Mouse (Mus musculus): ENCODE data around the gene Ssb. TPM values are rescaled to one million over a fixed set of nuclear protein-coding genes. Genes with fewer than 3 reads are reported as not detected.
A peak's percentile ranks its signal among the peaks of the same experiment; 100 is the strongest.

Ssb gene
- 100 to 1,000 TPM; 151 to 160 TPM for total RNA-seq (2021)
- long read RNA-seq, experiment 1, transcript Ssb-206 (12 exons, 2,088 nt), result minor isoform, 5 of 234 reads
- long read RNA-seq, experiment 1, transcript Ssb-201 (12 exons, 2,001 nt), result major isoform, 164 of 234 reads
- long read RNA-seq, experiment 1, partial matches to known transcripts, result 19 of 234 reads
- long read RNA-seq, experiment 1, other reads (novel, unspliced or antisense), result 46 of 234 reads
- long read RNA-seq, experiment 2, transcript Ssb-201 (12 exons, 2,001 nt), result major isoform, 83 of 118 reads
- long read RNA-seq, experiment 2, partial matches to known transcripts, result 22 of 118 reads
- long read RNA-seq, experiment 2, other reads (novel, unspliced or antisense), result 11 of 118 reads

DNA sequence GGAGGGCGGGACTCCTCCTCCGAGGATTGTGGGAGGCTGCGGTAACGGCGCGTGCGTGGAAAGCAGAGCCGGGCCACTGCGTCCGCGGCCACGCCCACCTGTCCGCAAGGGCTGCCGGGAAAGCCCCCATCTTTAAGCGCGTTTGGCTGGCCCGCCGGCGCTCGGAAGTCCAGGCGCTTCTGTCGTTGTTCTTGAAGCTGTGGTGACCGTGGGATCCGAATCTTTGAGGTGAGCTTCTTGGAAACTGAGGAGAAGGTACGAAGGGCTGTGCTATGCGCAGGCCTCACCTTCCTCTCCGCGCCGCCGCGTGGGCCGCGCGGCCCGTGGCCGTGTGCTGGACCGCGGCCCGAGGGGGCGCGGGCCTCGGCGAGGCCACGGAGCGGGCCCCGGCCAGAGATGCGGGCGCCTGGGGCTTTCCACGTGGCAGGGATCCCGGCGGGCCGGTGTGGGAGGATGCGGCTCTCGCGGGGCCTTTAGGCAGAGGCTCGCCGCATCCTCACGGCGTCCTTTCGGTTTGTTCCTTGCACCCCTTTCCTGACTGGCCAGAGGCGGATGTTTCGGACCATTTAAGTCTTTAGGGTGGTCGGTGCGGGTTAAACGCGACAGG lies at the start of gene Ssb:
TSS of gene Ssb (plus strand) at position 78 of the 607 bp plus-strand sequence.
- DNase-seq, result peak; percentile 96

DNA sequence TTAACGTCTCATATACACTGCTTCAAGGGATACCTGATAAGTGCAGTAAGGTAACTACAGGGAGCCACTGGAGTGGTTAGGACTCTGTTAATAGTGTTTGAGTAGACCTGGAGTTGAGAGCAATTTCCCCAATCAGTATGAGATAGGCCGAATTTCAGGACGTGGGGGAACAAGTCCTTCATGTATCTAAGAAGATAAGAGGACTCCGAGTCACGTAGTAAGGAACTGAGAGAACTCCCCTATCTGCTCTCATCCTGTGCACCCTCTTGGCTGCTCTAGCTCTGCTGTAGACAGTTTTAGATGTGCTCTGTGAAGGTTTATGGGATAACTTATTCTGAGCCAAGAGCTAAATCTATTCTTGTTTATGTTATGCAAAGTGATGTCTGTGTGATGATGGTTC lies 44.8 kb upstream of the Ssb start:
- no peak for DNase-seq

DNA sequence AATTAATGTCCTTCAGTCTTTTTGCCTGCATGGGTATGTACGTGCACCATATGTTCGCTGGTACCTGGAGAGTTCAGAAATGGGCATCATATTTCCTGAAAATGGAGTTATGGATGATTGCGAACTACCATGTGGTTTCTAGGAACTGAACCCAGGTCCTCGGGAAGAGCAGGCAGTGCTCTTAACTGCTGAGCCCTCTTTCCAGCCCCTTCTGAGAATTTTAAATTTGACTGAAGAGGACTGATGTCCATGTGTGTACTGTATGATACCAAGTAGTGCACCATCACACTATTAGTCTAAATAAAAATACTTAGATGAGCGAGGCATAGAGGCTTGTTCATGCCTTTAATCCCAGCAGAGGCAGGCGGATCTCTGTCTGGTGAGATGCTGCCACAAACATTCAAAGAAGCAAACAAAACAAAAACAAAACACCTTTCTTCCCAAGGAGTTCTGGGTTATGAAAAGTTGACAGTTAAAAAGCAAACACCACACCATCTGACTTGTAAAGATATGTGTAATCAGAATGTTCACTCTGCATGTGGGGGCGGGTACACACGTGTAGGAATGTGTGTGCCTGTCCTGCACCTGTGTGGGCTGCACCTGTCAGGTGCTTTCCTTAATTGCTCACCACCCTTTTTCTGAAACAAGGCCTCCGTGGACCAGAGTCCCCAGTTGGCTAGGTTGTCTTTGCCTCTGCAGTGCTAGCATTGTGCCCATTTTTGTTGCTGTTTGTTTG lies 42.8 kb upstream of the Ssb start:
- no peak for DNase-seq

DNA sequence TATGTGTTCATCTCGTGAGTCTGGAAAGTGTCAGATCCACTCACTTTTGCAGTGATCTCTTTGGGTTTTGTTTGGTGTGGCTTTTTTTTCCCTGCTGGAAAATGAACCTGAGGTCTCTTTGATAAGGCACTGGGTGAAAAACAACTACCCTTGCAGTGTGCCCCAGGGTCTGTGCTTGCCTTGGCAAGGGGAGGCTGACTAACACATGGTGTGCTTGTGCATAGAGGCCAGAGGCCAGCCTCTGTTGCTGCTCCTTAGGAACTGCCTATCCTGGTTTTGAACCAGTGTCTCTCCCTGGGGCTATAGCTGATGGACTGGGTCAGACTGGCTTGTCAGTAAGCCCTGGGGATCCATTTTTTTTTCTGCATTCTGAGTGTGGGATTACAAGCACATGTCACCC lies 41.2 kb upstream of the Ssb start:
- DNase-seq, result no peak

DNA sequence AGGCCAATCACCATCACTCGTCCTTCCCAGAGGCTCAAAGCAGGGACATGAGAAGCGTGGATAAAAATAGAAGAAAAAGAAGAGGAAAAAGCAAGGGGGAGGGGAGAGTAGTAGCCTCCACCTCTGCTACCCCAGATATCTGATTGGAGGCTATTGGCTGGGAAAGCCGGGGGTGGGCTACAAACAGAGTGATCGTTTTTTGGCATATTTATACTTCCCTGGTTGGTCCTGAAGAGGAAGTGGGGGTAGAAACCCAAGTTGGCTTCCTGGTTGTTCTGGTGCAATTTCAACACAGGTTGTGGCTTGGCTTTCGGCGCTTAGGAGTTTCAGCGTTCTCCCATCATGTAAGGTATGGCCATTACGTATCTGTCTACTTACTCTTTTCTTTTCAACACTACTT lies 39.7 kb upstream of the Ssb start, which contains the start of gene Klhl23:
TSS of gene Klhl23 (plus strand) at position 234 of the 400 bp plus-strand sequence.
- DNase-seq, result peak; percentile 24

DNA sequence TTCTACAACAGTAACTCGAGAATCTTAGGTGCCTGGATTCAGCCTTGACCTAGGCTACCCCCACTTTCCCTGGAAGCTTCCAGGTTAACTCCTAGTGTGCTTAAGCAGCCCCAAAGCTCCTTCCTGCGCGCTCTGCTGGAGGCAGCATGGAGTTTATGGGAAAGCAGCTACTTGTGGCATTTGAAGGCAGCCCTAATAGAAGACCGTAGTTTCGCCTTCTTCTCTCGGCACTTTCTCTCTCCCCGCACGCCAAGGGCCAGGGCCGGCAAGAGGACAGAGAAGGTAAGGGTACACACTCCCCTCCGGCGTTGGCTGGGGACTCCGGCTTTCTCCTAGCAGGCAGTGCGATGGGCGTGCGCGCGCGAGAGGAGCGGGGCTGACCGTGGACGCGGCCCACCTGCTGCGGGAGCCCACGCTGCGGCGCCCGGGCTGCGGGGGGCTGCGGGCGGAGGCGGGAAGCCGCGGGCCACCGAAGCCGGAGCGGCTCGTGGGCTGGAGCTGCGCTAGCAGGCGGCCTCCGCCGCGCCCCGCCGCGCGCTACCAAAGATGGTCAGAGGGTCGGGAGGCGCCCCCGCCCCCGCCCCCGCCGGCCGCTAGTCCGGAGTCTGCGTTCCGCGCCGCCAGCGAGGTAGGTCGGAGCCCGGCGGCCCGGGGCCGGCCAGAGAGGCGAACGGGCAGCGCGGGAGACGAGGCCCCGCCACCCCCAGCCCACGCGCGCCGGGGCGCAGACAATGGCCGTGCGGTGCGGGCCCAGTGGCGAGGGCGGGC lies 38.8 kb upstream of the Ssb start:
- DNase-seq, result peak; percentile 67

DNA sequence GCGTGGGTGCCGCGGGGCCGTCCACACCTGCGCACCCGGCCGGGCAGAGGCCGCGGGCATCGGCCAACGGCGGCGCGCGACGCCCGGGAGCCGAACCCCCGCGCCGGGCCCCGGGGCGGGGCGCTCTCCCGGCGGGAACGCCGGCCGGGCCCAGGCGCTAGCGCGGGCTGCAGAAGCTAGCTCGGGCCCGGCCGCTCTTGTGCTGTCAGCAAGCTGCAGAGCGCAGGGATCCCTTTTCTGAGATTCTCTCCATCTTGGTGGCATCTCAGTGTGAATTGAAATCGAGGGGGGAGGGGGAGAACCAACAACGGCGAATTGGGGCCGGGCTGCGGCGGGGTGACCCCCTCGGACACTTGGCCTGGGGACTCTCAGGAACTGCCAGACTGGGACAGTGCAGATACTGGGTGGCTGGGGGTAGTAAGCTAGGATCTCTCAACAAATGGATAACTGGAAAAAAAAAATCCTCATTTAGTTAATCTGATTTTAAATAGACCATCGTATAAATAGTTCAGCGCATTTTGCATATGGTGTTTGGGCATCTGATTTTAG lies 38.2 kb upstream of the Ssb start:
- peak; percentile 67 for DNase-seq

DNA sequence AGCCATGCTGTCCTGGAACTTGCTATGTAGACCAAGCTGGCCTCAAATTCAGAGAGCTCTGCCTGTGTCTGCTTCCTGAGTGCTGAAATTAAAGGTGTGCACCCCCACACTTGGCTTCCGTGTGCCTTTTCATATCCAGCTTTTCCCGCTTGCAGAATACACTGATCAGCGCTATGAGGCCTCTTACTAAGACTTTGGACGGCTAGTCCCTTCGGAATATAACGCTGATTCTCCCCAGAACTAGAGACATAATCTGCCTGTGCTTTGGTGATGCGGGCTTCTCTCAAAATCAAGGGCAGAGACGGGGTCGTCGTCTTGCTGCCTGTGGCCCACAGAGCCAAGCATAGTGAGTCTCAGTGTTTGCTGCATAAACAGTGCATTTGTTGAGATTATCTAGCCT lies 35.5 kb upstream of the Ssb start:
- DNase-seq, result no peak

DNA sequence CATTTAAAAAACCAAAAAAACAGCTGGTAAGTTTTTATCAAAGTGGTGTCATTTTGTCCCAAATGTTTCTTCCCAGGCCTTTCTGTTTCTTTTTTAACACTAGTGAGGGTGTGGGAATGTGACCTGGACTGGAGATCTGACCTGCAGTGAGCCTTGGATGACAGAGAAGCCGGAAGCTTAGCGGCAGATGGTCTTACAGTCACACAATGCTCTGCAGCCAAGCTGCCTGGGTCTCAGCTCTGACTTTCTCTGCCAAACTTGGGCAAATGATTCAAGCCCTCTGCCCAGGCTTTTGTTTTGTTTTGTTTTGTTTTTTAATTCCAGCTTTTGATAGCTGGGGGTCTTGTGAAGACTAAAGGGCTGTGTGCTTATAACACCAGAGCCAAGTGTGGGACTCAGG lies 35.0 kb upstream of the Ssb start:
- DNase-seq, result no peak

DNA sequence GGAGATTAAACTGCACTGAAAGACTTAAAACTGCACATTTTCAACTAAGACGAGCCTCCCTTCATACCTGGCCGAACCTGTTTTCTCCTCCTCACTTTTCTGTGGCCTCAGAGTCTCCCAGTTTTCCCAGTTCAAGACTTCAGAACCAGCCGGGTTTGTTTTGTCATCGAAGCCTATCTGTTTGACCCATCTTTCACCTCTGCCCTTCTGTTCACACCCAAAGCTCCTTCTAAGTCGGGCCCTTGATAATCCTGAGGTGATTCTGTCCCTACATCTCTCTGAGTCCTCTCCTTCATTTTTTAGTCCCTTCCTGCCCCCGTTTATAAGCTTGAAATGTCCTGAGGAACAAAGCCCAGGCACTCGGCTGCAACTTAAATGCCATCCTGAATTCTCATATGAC lies 33.3 kb upstream of the Ssb start:
- DNase-seq, result no peak

DNA sequence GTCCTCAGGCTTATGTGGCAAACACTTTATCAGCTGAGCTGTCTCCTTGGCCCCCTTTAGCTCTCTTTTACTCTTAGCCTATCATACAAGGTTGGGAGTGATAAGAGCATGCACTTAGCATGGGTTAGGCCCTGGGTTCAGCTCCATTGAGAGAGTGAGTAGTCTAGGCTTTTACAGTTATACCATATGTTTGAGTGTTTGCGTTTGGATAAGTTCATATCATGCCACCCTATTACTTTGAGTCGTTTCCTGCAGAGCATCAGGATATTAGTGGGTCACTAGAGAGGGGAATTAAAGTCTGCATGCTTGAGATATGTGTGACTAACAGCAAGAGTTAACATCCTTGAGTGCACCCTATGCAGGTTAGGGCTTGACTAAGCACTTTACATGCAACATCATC lies 31.7 kb upstream of the Ssb start:
- no peak for DNase-seq

DNA sequence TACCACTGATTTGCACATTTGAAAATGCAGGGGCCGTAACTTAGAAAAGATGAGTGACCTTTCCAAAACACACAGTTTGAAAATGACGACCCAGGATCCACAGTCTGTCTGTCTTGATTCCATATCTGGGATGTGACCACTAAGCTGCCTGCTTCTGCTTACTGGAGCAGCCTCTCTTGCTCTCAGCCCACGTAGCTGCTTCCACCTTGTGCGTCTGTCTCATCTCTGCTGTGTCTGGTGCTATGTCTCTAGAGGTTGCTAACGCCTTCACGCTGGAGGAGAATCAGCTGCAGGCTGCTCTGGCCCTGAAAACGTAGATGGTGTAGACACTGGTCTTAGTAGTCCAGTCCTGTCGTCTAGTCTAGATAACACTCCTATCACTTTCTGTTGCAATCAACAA lies 31.2 kb upstream of the Ssb start:
- no peak for DNase-seq

DNA sequence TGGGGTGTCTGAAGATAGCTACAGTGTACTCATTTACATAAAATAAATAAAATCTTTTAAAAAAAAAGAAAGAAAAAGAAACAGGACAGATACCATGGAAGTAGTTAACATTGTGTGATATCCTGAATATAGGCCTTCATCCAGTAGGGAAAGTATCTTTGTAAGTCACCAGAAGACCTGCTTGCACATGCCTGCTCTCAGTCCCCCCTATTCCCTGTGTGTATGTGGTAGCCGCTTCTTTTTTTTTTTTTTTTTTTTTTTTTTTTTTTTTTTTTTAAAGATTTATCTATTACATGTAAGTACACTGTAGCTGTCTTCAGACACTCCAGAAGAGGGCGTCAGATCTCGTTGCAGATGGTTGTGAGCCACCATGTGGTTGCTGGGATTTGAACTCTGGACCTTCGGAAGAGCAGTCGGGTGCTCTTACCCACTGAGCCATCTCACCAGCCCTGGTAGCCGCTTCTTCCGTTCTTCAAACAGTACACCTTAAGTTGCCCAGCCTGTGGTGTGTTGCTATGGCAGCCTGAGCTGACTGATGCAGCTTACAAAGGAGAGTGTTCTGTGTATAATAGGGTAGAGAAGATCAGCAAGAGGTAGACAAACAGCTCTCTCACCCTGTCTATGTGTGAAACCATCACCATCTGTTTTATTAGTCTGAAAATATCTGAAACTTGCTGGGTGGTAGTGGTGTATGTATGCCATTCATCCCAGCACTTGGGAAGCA lies 24.0 kb upstream of the Ssb start:
- DNase-seq, result no peak

DNA sequence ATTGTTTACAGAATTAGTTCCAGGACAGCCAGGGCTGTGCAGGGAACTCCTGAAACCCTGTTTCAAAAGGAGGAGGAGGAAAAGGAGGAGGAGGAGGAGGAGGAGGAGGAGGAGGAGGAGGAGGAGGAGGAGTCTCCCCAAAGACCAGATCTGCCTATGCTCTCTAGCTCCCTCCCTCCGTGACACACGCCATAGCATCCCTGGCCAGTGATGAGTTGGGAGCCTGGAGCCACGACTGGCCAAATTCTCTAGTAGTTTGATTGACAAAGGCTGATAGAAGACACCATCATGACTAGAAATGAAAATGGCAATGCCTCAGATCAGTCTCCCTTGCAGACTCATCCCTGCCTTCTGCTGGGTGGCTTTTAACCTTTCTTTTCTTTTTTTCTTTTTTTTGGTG lies 23.4 kb upstream of the Ssb start:
- DNase-seq, result no peak

DNA sequence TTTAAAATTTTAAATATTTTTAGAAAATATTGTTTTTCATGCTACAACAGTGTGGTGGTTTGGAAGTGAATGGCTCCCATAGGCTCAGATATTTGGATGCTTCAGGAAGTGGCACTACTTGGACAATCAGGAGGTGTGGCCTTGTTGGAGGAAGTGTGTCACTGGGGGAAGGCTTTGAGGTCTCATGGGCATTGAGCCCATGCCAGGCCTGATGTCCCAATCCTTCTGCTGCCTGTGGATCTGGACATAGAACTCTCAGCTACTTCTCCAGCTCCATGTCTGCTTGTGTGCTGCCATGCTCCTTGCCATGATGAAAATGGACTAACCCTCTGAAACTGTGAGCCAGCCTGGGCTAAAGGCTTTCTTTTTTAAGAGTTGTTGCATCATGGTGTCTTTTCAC lies 22.7 kb upstream of the Ssb start:
- no peak for DNase-seq

DNA sequence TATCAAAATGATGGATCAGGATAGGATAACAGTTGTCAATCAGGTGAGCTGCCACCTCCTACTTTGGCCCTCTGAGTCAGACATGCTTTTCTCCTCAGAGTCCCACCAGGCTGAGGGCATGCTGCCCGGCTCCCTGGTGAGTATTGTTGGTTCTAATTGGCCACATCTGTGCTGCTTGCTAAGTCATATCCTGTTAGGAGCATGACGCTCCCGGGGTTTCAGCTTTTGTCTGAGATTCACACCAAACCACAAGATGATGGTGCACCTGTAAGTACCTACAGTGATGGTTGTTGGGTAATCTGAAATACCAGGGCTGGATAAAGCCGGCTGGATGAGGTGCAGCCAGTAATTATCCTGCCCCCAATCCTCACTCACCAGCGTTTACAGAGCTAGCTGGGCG lies 21.1 kb upstream of the Ssb start:
- no peak for DNase-seq

DNA sequence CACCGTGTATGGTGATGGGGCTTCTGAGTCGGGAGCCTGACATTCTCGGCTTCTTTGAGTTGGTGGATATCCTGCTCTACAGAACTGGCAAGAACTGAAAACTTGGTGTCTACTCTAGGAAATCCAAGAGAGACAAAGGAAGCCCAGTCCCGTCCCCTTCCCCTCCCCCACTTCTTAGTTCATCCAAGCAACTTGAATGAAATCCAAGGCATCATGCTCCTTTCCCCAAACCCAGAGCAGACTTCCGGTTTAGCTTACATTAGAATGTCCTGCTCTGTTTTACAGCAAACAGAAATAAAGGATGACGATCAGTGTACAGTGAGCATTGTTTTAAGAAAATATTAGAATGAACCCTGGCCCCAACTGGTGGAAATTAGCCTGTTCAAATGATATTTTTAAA lies 12.1 kb upstream of the Ssb start:
- DNase-seq, result no peak

DNA sequence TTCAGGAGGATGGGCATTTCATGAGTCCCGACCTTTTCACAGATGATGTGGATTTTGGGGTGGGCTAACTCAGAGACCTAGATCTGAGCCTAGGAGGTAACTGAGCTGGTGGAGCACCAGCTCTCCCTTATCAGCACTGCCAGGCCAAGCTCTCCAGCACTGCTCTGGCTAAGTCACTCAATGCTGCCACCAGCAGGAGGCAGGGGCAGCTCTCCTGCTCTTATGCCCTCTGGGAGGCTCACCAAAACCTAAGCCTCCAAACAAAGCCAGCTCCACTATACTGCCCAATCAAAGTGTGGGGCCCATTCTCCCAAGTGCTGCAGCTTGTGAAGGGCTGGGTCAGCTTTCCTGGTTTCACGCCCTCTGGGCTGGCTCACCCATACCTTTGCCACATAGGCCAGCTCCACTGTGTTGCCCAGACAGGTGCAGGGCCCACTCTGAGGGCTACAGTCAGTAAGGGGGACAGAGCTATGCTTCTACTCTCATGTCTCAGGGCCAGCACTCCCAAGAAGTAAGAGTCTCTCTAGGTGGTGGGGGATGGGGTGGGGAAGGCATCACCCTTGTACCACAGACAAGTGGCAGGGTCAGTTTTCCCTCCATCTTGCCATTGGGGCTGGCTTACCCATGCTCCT lies 9.8 kb upstream of the Ssb start:
- DNase-seq, result no peak

DNA sequence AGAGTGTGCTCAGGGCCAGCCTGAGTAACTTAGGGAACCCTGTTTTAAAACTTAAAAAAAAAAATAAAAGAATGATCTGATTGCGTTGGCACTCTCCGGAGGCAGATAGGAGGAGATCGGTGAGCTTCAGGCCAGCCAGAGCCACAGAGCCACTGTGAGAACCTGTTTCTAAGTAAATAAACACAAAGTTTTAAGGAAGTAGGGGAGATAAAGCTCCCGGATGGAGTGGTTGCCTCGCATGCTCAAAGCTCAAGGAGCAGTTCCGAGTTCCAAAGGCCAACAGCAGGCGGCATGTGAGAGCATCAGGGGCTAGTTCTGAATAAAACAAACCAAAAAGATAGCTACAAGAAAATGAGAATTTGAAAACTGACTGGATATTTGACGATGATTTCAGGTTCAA lies 5.0 kb upstream of the Ssb start:
- DNase-seq, result no peak

DNA sequence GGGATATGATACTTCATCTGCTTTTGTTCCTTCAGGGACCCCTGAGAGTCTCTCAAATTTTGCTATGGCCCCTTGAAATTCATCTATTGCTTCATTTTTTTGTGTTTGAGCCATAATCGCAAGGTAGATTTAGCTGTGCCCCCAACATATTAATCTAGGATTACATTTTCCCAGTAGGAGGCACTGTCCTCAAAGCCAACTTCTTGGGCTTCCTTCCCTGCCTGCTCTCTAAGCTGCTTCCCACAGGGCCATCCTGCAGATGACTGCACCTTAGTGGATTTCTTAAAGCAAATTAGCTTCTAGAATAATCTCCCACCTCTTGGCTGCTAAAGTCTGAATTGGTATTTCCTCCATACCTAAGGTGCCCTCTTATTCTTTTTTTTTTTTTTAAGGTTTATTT lies 3.5 kb upstream of the Ssb start:
- no peak for DNase-seq

DNA sequence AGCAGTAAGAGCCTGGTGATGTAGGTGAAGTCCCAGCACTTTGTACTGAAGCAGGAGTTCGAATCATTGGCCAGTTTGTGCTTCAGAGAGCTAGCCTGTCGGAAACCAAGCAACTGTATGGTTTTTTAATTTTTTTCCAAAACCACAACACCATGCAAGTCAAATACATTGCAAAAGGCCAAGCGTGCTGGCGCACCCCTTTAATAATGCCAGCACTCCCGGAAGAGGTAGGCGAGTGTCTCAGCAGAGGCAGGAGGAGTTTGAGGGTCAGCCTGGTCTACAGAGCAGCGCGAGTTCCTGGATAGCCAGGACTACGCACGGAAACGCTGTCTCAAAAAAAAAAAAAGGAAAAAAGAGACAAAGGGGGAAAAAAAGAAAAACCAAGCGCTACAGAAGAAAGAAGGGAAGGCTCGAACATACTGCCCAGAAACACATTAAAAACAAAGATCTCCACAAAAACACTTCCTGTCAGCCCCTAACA lies 350 bp upstream of the Ssb start:
- peak; percentile 44 for DNase-seq

All from adrenal gland, postnatal 10 days (tissue).